Mouse (Mus musculus) embryonic facial prominence, embryonic 11.5 days (tissue): ENCODE measurements around the gene Otud4. TPM values are rescaled to one million over a fixed set of nuclear protein-coding genes. Genes with fewer than 3 reads are reported as not detected.
"Not testable (repeated sequence)": the region's sequence is repeated elsewhere in the genome, so short reads cannot be mapped to it uniquely, and the experiment has no call there.

Experiments used
- ATAC-seq: fragments of 200-750 bp; cut with Nextera tagmentation; replicated peaks from 2 replicates; pipeline ENCODE4 v1.8.0; 2017; ENCODE audit warnings: low read depth; ENCODE audit not compliant: insufficient number of reproducible peaks, low FRiP score, low TSS enrichment
- DNase-seq: peaks from one replicate; pipeline ENCODE4 v3.0.0-alpha.2; 2015; ENCODE audit warnings: low spot score
- H3K27ac ChIP-seq: fragments of 300-500 bp; sonication (generic); replicated peaks from 2 replicates; pipeline ENCODE4 v1.5.1; 2014; ENCODE audit warnings: mild to moderate bottlenecking, low read depth, low read length, control low read depth
- H3K27me3 ChIP-seq: fragments of 300-500 bp; sonication (generic); 2 replicates; pipeline ENCODE4 v1.6.1; 2014; ENCODE audit warnings: mild to moderate bottlenecking, low read length, moderate library complexity, mixed read lengths; ENCODE audit not compliant: control insufficient read depth, insufficient read depth
- H3K36me3 ChIP-seq: fragments of 300-500 bp; sonication (generic); replicated peaks from 2 replicates; pipeline ENCODE4 v1.6.1; 2014; ENCODE audit warnings: low read depth, mild to moderate bottlenecking, low read length, moderate library complexity, mixed read lengths; ENCODE audit not compliant: control insufficient read depth, insufficient read depth
- H3K4me1 ChIP-seq: fragments of 300-500 bp; sonication (generic); 2 replicates; pipeline ENCODE4 v1.6.1; 2014; ENCODE audit warnings: low read length, mixed read lengths; ENCODE audit not compliant: control insufficient read depth, insufficient read depth
- H3K4me2 ChIP-seq: fragments of 300-500 bp; sonication (generic); 2 replicates; pipeline ENCODE4 v1.6.1; 2014; ENCODE audit warnings: low read depth, mild to moderate bottlenecking, control low read depth, low read length, moderate library complexity
- H3K4me3 ChIP-seq: fragments of 300-500 bp; sonication (generic); 2 replicates; pipeline ENCODE4 v1.5.1; 2014; ENCODE audit warnings: low read depth, low read length, control low read depth
- H3K9ac ChIP-seq: fragments of 300-500 bp; sonication (generic); replicated peaks from 2 replicates; pipeline ENCODE4 v1.6.1; 2014; ENCODE audit warnings: mild to moderate bottlenecking, control low read depth, low read length
- H3K9me3 ChIP-seq: fragments of 300-500 bp; sonication (generic); replicated peaks from 2 replicates; pipeline ENCODE4 v1.6.1; 2016; ENCODE audit warnings: mild to moderate bottlenecking, low read length, inconsistent platforms, mixed read lengths; ENCODE audit not compliant: control insufficient read depth
- WGBS: fragments of 180-500 bp; shearing (Covaris S2); extraction: QIAGEN DNeasy Blood & Tissue Kit; methylation state at CpG from one replicate; pipeline ENCODE4 v1.1.7; 2014; 5-methylcytosine and 5-hydroxymethylcytosine counted together
- polyA plus RNA-seq: library from polyadenylated mRNA; unstranded; fragments of >200 nt; fragmentation: Nextera tagmentation; extraction: Ambion mirVana; gene quantifications from 2 replicates; pipeline ENCODE4 v1.2.1, GENCODE M21; 2014

Gene Otud4
- polyA plus RNA-seq, 1 experiment from 2014 or later, result 22.9 TPM

GRCm38 (mm10) chr8:79649569-79649968 is 10.2 kb downstream of the Otud4 start:
- Histone ChIP-seq H3K4me1 (no peaks in the 10 kb centered on the region), H3K9me3 (no peaks in the 10 kb centered on the region), H3K9ac (no peak overlapping the region), H3K4me3 (no peak overlapping the region), H3K27me3 (no peaks in the 10 kb centered on the region), H3K36me3 (no peaks in the 10 kb centered on the region; the same call in 1 of the 2 replicates), H3K27ac (no peak overlapping the region), H3K4me2 (no peak overlapping the region)
- ATAC-seq (no peak), DNase-seq (no peak)
- WGBS, result 97% methylated on average over 4 of the region's 4 CpGs

GRCm38 (mm10) chr8:79650158-79650814 is 10.9 kb downstream of the Otud4 start:
- H3K27me3 ChIP-seq, result no peaks in the 10 kb centered on the region
- H3K9me3 ChIP-seq, result no peaks in the 10 kb centered on the region
- H3K9ac ChIP-seq, result no peak overlapping the region
- H3K36me3 ChIP-seq, result no peaks in the 10 kb centered on the region; the same call in 1 of the 2 replicates
- no peak overlapping the region for H3K4me3 ChIP-seq
- DNase-seq, result peak; percentile 54
- WGBS, result 93% methylated on average over 1 of the region's 1 CpGs
- H3K4me1 ChIP-seq, result no peaks in the 10 kb centered on the region
- H3K27ac ChIP-seq, result no peak overlapping the region
- no peak overlapping the region for H3K4me2 ChIP-seq
- ATAC-seq, result no peak

- Histone ChIP-seq H3K9me3 (no peaks in the 10 kb centered on the region), H3K4me1 (no peaks in the 10 kb centered on the region), H3K27me3 (no peaks in the 10 kb centered on the region), H3K36me3 (no peaks in the 10 kb centered on the region), H3K4me2 (no peak overlapping the region), H3K9ac (no peak overlapping the region), H3K4me3 (no peak overlapping the region), H3K27ac (no peak overlapping the region)
- ATAC-seq, result no peak
- no peak for DNase-seq
- WGBS, result 93% methylated on average over 4 of the region's 4 CpGs
Observed at GRCm38 (mm10) chr8:79653736-79654135, 14.3 kb downstream of the Otud4 start.

GRCm38 (mm10) chr8:79658715-79659114 is 19.3 kb downstream of the Otud4 start:
- WGBS, result 95% methylated on average over 3 of the region's 4 CpGs
- H3K4me2 ChIP-seq, DNase-seq, H3K4me1 ChIP-seq, H3K4me3 ChIP-seq, ATAC-seq, H3K27me3 ChIP-seq, H3K9ac ChIP-seq, H3K9me3 ChIP-seq, H3K36me3 ChIP-seq, H3K27ac ChIP-seq: not testable (repeated sequence)

- H3K9ac ChIP-seq, result no peak overlapping the region
- H3K4me2 ChIP-seq, result no peak overlapping the region
- no peak overlapping the region for H3K4me3 ChIP-seq
- ATAC-seq (no peak), DNase-seq (no peak)
- H3K4me1 ChIP-seq, result no peaks in the 10 kb centered on the region
- H3K27ac ChIP-seq, result no peak overlapping the region
- peaks cover 3% of the 10 kb centered on the region; the same call in 1 of the 2 replicates for H3K36me3 ChIP-seq
- H3K27me3 ChIP-seq, result no peaks in the 10 kb centered on the region
- H3K9me3 ChIP-seq, result no peaks in the 10 kb centered on the region
- WGBS, result 87% methylated on average over 4 of the region's 4 CpGs
Observed at GRCm38 (mm10) chr8:79676461-79676860, 37.0 kb downstream of the Otud4 start.

- no peaks in the 10 kb centered on the region; the same call in 1 of the 2 replicates for H3K36me3 ChIP-seq
- no peak overlapping the region for H3K4me2 ChIP-seq
- no peaks in the 10 kb centered on the region for H3K4me1 ChIP-seq
- ATAC-seq (no peak), DNase-seq (no peak)
- no peak overlapping the region for H3K27ac ChIP-seq
- H3K27me3 ChIP-seq, result no peaks in the 10 kb centered on the region
- H3K4me3 ChIP-seq, result no peak overlapping the region
- no peaks in the 10 kb centered on the region for H3K9me3 ChIP-seq
- H3K9ac ChIP-seq, result no peak overlapping the region
- 72% methylated on average over 5 of the region's 5 CpGs for WGBS
Observed at GRCm38 (mm10) chr8:79679005-79679404, 39.6 kb downstream of the Otud4 start.

- not testable (repeated sequence) for H3K27ac ChIP-seq, H3K9ac ChIP-seq, ATAC-seq, H3K4me1 ChIP-seq, H3K9me3 ChIP-seq, H3K36me3 ChIP-seq, DNase-seq, H3K4me3 ChIP-seq, H3K4me2 ChIP-seq, H3K27me3 ChIP-seq
- 45% methylated on average over 10 of the region's 10 CpGs for WGBS
Observed at GRCm38 (mm10) chr8:79680083-79680482, 40.7 kb downstream of the Otud4 start.

GRCm38 (mm10) chr8:79680555-79680954 is 41.1 kb downstream of the Otud4 start:
- DNase-seq (peak; percentile 11), ATAC-seq (0 out of 2 replicates have a peak, but pooled peaks have one; percentile 68)
- Histone ChIP-seq H3K36me3 (peaks cover 3% of the 10 kb centered on the region), H3K4me1 (no peaks in the 10 kb centered on the region), H3K9me3 (no peaks in the 10 kb centered on the region), H3K4me3 (peak overlapping the region; percentile 23), H3K27ac (no peak overlapping the region), H3K27me3 (no peaks in the 10 kb centered on the region), H3K4me2 (peak overlapping the region; percentile 54), H3K9ac (peak overlapping the region; percentile 37; the same call in 1 of the 2 replicates)
- WGBS, result 11% methylated on average over 34 of the region's 34 CpGs
